Mouse (Mus musculus) right cerebral cortex, adult 18-20 months (tissue): ENCODE results near the gene Gm6657.

Source experiments
- DNase-seq: peaks from one replicate; pipeline ENCODE4 v3.0.0; 2022; ENCODE audit warnings: mixed read lengths

Gm6657 gene

DNA sequence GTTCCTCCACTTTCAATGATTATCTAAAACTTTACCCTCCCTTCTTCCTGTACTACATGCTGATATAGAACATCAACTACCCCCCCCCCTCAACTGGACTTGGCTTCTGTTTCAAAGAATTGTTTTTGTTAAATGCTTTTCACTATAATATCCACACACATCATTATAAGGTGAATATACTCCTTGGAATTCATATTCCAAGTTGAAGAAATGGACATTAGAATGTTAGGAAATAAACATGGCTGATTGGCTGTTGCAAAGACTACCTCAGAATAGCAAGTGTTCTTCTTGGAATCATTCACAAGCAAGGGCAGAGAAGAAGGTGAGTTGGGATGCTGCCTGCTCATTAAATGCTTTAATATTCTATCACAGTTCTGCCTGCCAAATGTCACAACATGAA is at the start of gene Gm6657:
Gene Gm6657 (plus strand): TSS at position 301 of the 400 bp plus-strand sequence.
- DNase-seq, result no peak

DNA sequence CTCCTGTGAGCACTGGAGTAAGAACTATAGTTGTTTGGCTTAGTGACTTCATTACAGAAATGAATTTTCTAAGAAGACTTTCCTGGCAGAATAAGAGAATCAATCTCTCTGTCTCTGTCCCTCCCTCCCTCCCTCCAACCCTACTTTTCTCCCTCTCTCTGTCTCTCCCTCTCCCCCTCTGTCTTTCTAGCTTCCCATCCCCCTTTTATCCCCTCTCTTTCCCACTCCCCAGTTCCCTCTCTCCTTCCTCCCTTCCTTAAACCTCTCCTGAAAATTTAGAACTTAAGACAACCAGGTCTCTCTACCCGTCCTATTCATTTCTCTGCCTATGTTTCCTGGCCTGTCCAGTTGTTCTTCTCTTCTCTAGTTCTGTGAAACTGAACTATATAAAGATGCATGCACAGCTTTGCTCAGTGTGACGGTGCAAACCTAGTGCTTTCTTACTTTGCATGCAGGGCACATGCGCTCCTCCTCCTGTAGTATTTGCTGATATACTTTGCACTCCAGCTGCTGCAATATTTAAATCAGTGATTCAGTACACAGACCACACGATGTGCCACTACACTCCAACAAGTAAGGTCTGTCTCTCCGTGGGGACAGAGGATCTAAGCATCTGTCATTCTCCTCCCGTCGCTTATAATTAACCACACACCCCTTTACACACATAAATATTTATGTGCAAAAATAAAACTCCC is 40.6 kb upstream of the Gm6657 start:
- no peak for DNase-seq

GRCm38 (mm10) chr12:78170178-78170577 is 23.9 kb upstream of the Gm6657 start:
- no peak for DNase-seq

GRCm38 (mm10) chr12:78173945-78174344 is 20.1 kb upstream of the Gm6657 start:
- no peak for DNase-seq

- no peak for DNase-seq
Measured at GRCm38 (mm10) chr12:78174671-78175070, 19.4 kb upstream of the Gm6657 start.

- no peak for DNase-seq
Measured at GRCm38 (mm10) chr12:78181452-78181851, 12.6 kb upstream of the Gm6657 start.

DNA sequence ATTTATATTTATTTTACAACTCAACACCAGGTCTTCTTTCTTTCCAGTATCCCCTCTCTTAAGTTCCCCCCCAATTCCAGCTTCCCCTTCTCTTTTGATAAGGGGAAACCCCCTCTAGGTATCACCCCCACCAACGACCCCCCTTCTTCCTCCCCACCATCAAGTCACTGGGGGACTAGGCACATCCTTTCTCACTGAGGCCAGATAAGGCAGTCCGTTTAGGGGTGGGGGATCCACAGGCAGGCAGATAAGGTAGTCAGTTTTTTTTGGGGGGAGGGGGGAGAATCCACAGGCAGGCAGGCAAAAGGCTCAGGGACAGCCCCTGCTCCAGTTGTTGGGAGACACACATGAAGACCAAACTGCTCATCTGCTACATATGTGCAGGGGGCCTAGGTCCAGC is 1.3 kb downstream of the Gm6657 start:
- DNase-seq, result no peak

GRCm38 (mm10) chr12:78203646-78204045 is 9.6 kb downstream of the Gm6657 start:
- no peak for DNase-seq

DNA sequence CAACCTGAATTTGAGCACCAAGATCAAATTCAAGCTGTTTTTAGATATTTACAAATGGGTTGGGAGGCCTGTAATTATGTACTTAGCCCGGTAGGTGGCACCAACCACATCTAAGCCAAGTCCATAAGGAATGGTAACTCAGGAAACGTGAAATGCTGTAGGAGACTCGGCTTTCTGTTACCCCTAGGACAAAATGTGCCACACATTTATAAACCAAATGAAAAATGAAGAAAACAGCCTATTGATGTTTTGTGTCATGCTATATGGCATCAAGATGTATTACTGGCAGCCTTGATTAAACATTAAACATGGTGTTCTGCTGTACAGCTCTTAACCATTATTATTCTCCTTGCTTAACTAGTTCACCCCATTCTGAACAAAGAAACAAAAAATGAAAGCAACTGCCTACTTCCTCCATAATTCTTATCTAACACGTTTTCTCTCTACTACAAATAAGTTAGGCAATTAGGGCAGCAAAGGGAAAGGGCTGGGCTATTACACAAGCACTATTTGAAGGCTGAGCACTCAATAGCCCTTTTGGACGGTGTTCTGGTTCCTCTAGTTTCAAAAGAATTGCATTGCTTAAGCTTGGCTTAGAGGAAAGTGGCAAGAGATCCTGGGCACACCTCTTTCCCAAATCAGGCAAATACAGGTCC is 12.0 kb downstream of the Gm6657 start:
- DNase-seq, result peak; percentile 43

DNA sequence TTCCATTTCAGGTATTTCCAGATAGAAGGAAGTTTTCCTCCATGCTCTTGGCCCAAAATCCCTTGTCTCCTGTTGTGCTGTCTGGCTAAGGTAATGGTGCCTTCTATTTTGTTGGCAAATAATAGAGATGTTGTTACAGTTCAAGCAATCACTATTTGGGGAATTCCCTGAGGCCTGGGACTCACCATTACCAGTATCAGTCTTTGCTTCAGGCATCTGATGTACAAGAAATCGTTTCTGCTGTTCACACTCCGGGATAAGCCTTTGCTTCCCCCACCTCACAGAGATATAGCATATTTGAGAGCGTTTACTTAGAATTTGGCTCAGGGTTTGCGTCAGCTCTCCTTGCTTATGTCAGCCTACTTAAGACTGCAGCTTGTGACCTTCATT is 12.5 kb downstream of the Gm6657 start:
- no peak for DNase-seq

DNA sequence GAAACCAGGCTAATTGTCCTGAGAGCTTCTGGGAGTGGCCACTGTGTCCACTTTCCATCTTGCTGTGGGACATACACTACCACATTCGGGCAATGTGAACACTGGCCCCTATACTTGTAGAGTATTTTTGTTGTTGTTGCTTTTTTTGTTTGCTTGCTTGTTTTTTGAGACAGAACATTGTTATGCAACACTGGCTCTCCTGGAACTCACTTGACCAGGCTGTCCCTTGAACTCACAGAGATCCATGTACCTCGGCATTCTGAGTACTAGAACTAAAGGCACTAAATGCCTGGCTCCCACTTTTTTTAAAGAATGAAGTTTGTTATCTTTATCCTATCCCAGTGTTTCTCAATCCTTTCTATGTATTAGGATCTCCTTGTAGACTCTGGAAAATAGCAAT is 15.8 kb downstream of the Gm6657 start:
- no peak for DNase-seq

GRCm38 (mm10) chr12:78215490-78215889 is 21.4 kb downstream of the Gm6657 start:
- no peak for DNase-seq

GRCm38 (mm10) chr12:78219191-78219825 is 25.3 kb downstream of the Gm6657 start:
- no peak for DNase-seq

DNA sequence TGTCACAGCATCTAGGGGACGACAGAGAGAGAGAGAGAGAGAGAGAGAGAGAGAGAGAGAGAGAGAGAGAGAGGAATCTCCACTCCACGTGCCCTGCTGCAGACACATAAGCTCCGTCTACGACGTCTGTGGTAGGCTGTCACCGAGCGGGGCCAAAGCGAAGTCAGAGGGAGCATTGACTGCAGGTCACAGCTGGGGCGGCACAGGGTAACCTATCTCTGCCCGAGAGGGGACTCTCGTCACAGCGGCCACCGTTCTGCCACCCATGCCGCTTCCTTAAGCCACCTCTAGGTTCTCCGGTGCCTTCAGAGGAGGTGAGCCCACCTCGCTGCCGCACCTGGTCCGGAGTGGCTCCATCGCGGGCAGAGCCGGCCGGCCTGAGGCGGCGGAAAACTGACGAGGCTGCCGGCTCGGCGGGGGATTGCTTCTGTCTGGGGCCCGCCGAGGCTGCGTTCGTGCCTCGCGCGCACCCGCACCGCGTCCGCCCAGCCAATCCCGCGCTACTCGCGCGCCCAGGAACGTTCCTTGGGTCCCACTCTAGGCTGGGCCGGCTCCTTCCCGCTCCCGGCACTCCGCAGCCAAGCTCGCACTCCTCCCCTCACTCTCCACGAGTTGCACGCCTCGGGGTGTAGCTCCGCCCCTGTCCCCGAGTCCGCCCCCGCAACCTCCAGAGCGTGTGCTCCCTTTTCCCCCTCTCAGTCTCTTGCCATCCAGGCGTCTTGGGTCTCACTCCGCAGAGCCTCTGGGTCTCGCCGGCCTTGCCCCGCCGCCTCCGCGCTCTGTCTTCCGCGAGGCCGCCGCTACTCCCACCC is 31.9 kb downstream of the Gm6657 start, which contains the start of gene Gphn:
Gene Gphn (plus strand): TSS at position 673 of the 812 bp plus-strand sequence.
- DNase-seq, result peak; percentile 95

- DNase-seq, result peak; percentile 90
Measured at GRCm38 (mm10) chr12:78226519-78226875, 32.5 kb downstream of the Gm6657 start.

GRCm38 (mm10) chr12:78227021-78227932 is 33.2 kb downstream of the Gm6657 start:
- peak; percentile 41 for DNase-seq

- DNase-seq, result no peak
Measured at GRCm38 (mm10) chr12:78228139-78228538, 34.1 kb downstream of the Gm6657 start.

GRCm38 (mm10) chr12:78232560-78232959 is 38.5 kb downstream of the Gm6657 start:
- DNase-seq, result no peak

DNA sequence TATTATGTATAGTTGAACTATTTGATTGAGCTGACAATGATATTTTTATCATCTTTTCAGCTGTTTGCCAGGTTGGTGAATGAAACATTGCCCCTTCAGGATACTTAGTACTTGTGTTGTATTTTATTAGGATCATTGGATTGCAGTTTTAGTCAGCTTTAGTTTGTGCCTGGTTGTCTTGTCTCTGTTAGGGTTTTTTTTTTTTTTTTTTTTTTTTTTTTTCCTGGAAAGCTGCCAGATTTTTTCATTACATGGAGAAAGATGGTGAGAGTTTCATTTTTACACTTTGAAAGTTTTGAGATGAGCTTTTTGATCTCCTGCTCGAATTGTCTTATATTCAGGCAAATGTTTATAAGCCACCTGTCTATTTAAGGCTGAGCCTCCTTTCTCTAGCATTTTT is 54.3 kb downstream of the Gm6657 start:
- no peak for DNase-seq

DNA sequence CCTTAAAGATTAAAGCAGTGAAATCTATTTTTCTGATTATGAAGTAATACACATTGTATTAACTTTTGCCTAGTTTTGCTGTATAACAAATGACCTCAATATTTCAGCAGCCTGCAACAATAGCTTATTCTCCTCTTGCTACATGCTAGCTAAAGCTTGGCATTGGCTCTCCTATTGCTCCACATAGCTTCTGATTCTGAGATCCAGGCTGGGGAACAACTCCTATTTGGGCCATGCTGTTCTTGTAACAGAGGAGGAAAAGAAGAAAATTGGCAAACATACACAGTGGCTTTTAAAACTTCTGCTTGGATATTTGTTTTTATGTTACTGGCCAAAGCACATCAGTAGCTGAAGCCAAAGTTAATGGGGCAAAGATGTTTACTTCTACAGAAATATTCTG is 55.1 kb downstream of the Gm6657 start:
- DNase-seq, result no peak
